Mouse (Mus musculus): Measurements from ENCODE around the gene Sp1. TPM values are rescaled to one million over a fixed set of nuclear protein-coding genes. Genes with fewer than 3 reads are reported as not detected.

Gene Sp1
- polyA plus RNA-seq, 1 experiment from 2014 or later: 13.9 TPM

GRCm38 (mm10) chr15:102424657-102425056 is 18.7 kb downstream of the Sp1 start:
- no peaks in the 10 kb centered on the region for H3K27me3 ChIP-seq (ENCODE audit: control insufficient read depth, insufficient read depth, low read length)
- no peak overlapping the region for H3K4me2 ChIP-seq (ENCODE audit: low read depth, low read length)
- no peaks in the 10 kb centered on the region for H3K4me1 ChIP-seq (ENCODE audit: control insufficient read depth, insufficient read depth, low read length)
- H3K9ac ChIP-seq (replicated peaks; ENCODE audit: low read length): no peak overlapping the region
- H3K9me3 ChIP-seq (replicated peaks; ENCODE audit: control insufficient read depth, low read length): no peaks in the 10 kb centered on the region
- 90% methylated on average over 2 of the region's 2 CpGs for WGBS
- peaks cover 5% of the 10 kb centered on the region for H3K36me3 ChIP-seq (replicated peaks; ENCODE audit: control insufficient read depth, insufficient read depth, low read depth, low read length)
- no peak overlapping the region for H3K4me3 ChIP-seq (ENCODE audit: low read depth, low read length)
- no peak overlapping the region for H3K27ac ChIP-seq (replicated peaks; ENCODE audit: low read depth, low read length)
- no peak for DNase-seq (ENCODE audit: low spot score)
- no peak for ATAC-seq (replicated peaks; ENCODE audit: insufficient number of reproducible peaks, low FRiP score, low TSS enrichment, low read depth)

- WGBS: 100% methylated on average over 1 of the region's 1 CpGs
- Histone ChIP-seq H3K9me3 (replicated peaks; ENCODE audit: control insufficient read depth, low read length) (no peaks in the 10 kb centered on the region), H3K4me2 (ENCODE audit: low read depth, low read length) (no peak overlapping the region), H3K4me3 (ENCODE audit: low read depth, low read length) (no peak overlapping the region), H3K9ac (replicated peaks; ENCODE audit: low read length) (no peak overlapping the region), H3K4me1 (ENCODE audit: control insufficient read depth, insufficient read depth, low read length) (no peaks in the 10 kb centered on the region), H3K27ac (replicated peaks; ENCODE audit: low read depth, low read length) (no peak overlapping the region), H3K27me3 (ENCODE audit: control insufficient read depth, insufficient read depth, low read length) (no peaks in the 10 kb centered on the region), H3K36me3 (replicated peaks; ENCODE audit: control insufficient read depth, insufficient read depth, low read depth, low read length) (peaks cover 12% of the 10 kb centered on the region)
- ATAC-seq (replicated peaks; ENCODE audit: insufficient number of reproducible peaks, low FRiP score, low TSS enrichment, low read depth): no peak
- no peak for DNase-seq (ENCODE audit: low spot score)
Observed at GRCm38 (mm10) chr15:102426963-102427362, 21.0 kb downstream of the Sp1 start.

GRCm38 (mm10) chr15:102432046-102432445 is 26.1 kb downstream of the Sp1 start:
- no peak for DNase-seq (ENCODE audit: low spot score)
- Histone ChIP-seq H3K9ac (replicated peaks; ENCODE audit: low read length) (no peak overlapping the region), H3K36me3 (replicated peaks; ENCODE audit: control insufficient read depth, insufficient read depth, low read depth, low read length) (peaks cover 8% of the 10 kb centered on the region), H3K4me2 (ENCODE audit: low read depth, low read length) (no peak overlapping the region), H3K27ac (replicated peaks; ENCODE audit: low read depth, low read length) (no peak overlapping the region), H3K27me3 (ENCODE audit: control insufficient read depth, insufficient read depth, low read length) (no peaks in the 10 kb centered on the region), H3K9me3 (replicated peaks; ENCODE audit: control insufficient read depth, low read length) (no peaks in the 10 kb centered on the region), H3K4me3 (ENCODE audit: low read depth, low read length) (no peak overlapping the region), H3K4me1 (ENCODE audit: control insufficient read depth, insufficient read depth, low read length) (no peaks in the 10 kb centered on the region)
- 83% methylated on average over 1 of the region's 1 CpGs for WGBS
- ATAC-seq (replicated peaks; ENCODE audit: insufficient number of reproducible peaks, low FRiP score, low TSS enrichment, low read depth): no peak

GRCm38 (mm10) chr15:102433173-102433572 is 27.2 kb downstream of the Sp1 start:
- H3K4me3 ChIP-seq (ENCODE audit: low read depth, low read length): no peak overlapping the region
- H3K9me3 ChIP-seq (replicated peaks; ENCODE audit: control insufficient read depth, low read length): no peaks in the 10 kb centered on the region
- DNase-seq (ENCODE audit: low spot score) (no peak), ATAC-seq (replicated peaks; ENCODE audit: insufficient number of reproducible peaks, low FRiP score, low TSS enrichment, low read depth) (no peak)
- no peak overlapping the region for H3K9ac ChIP-seq (replicated peaks; ENCODE audit: low read length)
- H3K27ac ChIP-seq (replicated peaks; ENCODE audit: low read depth, low read length): no peak overlapping the region
- WGBS: 92% methylated on average over 4 of the region's 4 CpGs
- no peak overlapping the region for H3K4me2 ChIP-seq (ENCODE audit: low read depth, low read length)
- H3K4me1 ChIP-seq (ENCODE audit: control insufficient read depth, insufficient read depth, low read length): no peaks in the 10 kb centered on the region
- H3K36me3 ChIP-seq (replicated peaks; ENCODE audit: control insufficient read depth, insufficient read depth, low read depth, low read length): peaks cover 6% of the 10 kb centered on the region
- no peaks in the 10 kb centered on the region for H3K27me3 ChIP-seq (ENCODE audit: control insufficient read depth, insufficient read depth, low read length)

- peak; percentile 90 for DNase-seq (ENCODE audit: low spot score)
- Histone ChIP-seq H3K36me3 (replicated peaks; ENCODE audit: control insufficient read depth, insufficient read depth, low read depth, low read length) (no peaks in the 10 kb centered on the region), H3K27ac (replicated peaks; ENCODE audit: low read depth, low read length) (no peak overlapping the region), H3K4me3 (ENCODE audit: low read depth, low read length) (no peak overlapping the region), H3K27me3 (ENCODE audit: control insufficient read depth, insufficient read depth, low read length) (no peaks in the 10 kb centered on the region), H3K9me3 (replicated peaks; ENCODE audit: control insufficient read depth, low read length) (no peaks in the 10 kb centered on the region), H3K4me1 (ENCODE audit: control insufficient read depth, insufficient read depth, low read length) (no peaks in the 10 kb centered on the region), H3K9ac (replicated peaks; ENCODE audit: low read length) (no peak overlapping the region), H3K4me2 (ENCODE audit: low read depth, low read length) (no peak overlapping the region)
- no peak for ATAC-seq (replicated peaks; ENCODE audit: insufficient number of reproducible peaks, low FRiP score, low TSS enrichment, low read depth)
- WGBS: 44% methylated on average over 2 of the region's 2 CpGs
Observed at GRCm38 (mm10) chr15:102442490-102442889, 36.5 kb downstream of the Sp1 start.

- Histone ChIP-seq H3K9ac (replicated peaks; ENCODE audit: low read length) (no peak within 1 kb of the TSS; the same call in 1 of the 2 replicates), H3K4me1 (ENCODE audit: control insufficient read depth, insufficient read depth, low read length) (no peaks in the 10 kb centered on the region), H3K36me3 (replicated peaks; ENCODE audit: control insufficient read depth, insufficient read depth, low read depth, low read length) (no peaks in the 10 kb centered on the region), H3K4me3 (ENCODE audit: low read depth, low read length) (no peak within 1 kb of the TSS), H3K27ac (replicated peaks; ENCODE audit: low read depth, low read length) (no peak within 1 kb of the TSS), H3K4me2 (ENCODE audit: low read depth, low read length) (no peak within 1 kb of the TSS), H3K9me3 (replicated peaks; ENCODE audit: control insufficient read depth, low read length) (no peaks in the 10 kb centered on the region), H3K27me3 (ENCODE audit: control insufficient read depth, insufficient read depth, low read length) (no peaks in the 10 kb centered on the region)
- no peak for ATAC-seq (replicated peaks; ENCODE audit: insufficient number of reproducible peaks, low FRiP score, low TSS enrichment, low read depth)
- no peak for DNase-seq (ENCODE audit: low spot score)
- WGBS: 63% methylated on average over 8 of the region's 8 CpGs
Observed at GRCm38 (mm10) chr15:102445146-102445545, 39.2 kb downstream of the Sp1 start, which contains the start of gene Amhr2. Gene Amhr2, plus strand, starts transcription at chr15:102445367.

GRCm38 (mm10) chr15:102446448-102446847 is 40.5 kb downstream of the Sp1 start:
- Histone ChIP-seq H3K27me3 (ENCODE audit: control insufficient read depth, insufficient read depth, low read length) (no peaks in the 10 kb centered on the region), H3K27ac (replicated peaks; ENCODE audit: low read depth, low read length) (no peak overlapping the region), H3K4me2 (ENCODE audit: low read depth, low read length) (no peak overlapping the region), H3K9ac (replicated peaks; ENCODE audit: low read length) (no peak overlapping the region), H3K9me3 (replicated peaks; ENCODE audit: control insufficient read depth, low read length) (no peaks in the 10 kb centered on the region), H3K36me3 (replicated peaks; ENCODE audit: control insufficient read depth, insufficient read depth, low read depth, low read length) (no peaks in the 10 kb centered on the region), H3K4me3 (ENCODE audit: low read depth, low read length) (no peak overlapping the region), H3K4me1 (ENCODE audit: control insufficient read depth, insufficient read depth, low read length) (no peaks in the 10 kb centered on the region)
- ATAC-seq (replicated peaks; ENCODE audit: insufficient number of reproducible peaks, low FRiP score, low TSS enrichment, low read depth) (no peak), DNase-seq (ENCODE audit: low spot score) (no peak)
- WGBS: 65% methylated on average over 4 of the region's 6 CpGs

GRCm38 (mm10) chr15:102449366-102449765 is 43.4 kb downstream of the Sp1 start:
- Histone ChIP-seq H3K36me3 (replicated peaks; ENCODE audit: control insufficient read depth, insufficient read depth, low read depth, low read length) (no peaks in the 10 kb centered on the region), H3K27ac (replicated peaks; ENCODE audit: low read depth, low read length) (no peak overlapping the region), H3K4me1 (ENCODE audit: control insufficient read depth, insufficient read depth, low read length) (no peaks in the 10 kb centered on the region), H3K27me3 (ENCODE audit: control insufficient read depth, insufficient read depth, low read length) (no peaks in the 10 kb centered on the region), H3K9ac (replicated peaks; ENCODE audit: low read length) (no peak overlapping the region), H3K4me3 (ENCODE audit: low read depth, low read length) (no peak overlapping the region), H3K4me2 (ENCODE audit: low read depth, low read length) (no peak overlapping the region), H3K9me3 (replicated peaks; ENCODE audit: control insufficient read depth, low read length) (no peaks in the 10 kb centered on the region)
- ATAC-seq (replicated peaks; ENCODE audit: insufficient number of reproducible peaks, low FRiP score, low TSS enrichment, low read depth) (no peak), DNase-seq (ENCODE audit: low spot score) (no peak)
- 66% methylated on average over 8 of the region's 8 CpGs for WGBS
